Mouse (Mus musculus) heart, adult 18-20 months (tissue): Measurements from ENCODE around the gene Prap1. TPM values are rescaled to one million over a fixed set of nuclear protein-coding genes. Genes with fewer than 3 reads are reported as not detected.
"Not testable (repeated sequence)": the region's sequence is repeated elsewhere in the genome, so short reads cannot be mapped to it uniquely, and the experiment has no call there.

ENCODE experiments used
- DNase-seq, 2 experiments: peaks; one replicate each; pipeline ENCODE4 v3.0.0; 2021 to 2022; ENCODE audit warnings: mixed read lengths in 1 of 2
- total RNA-seq, 2 experiments: library from RNA; stranded (reverse); gene quantifications; 2 replicates each; pipeline ENCODE4 v1.2.3; 2021

The Prap1 gene
- total RNA-seq, 2 experiments from 2014 or later = not detected

GRCm38 (mm10) chr7:140134033-140134432, 40.8 kb downstream of the Prap1 start:
- DNase-seq = not testable (repeated sequence)

- no peak for DNase-seq
Measured at GRCm38 (mm10) chr7:140135106-140135770, 42.0 kb downstream of the Prap1 start.

- peak; percentile 96 to 99 for DNase-seq
Measured at GRCm38 (mm10) chr7:140137135-140138020, 44.2 kb downstream of the Prap1 start, which contains the start of gene Mtg1. TSS of gene Mtg1 (plus strand) at chr7:140137564.

- DNase-seq = no peak
Measured at GRCm38 (mm10) chr7:140138021-140138310, 44.8 kb downstream of the Prap1 start.

GRCm38 (mm10) chr7:140141350-140141749, 48.2 kb downstream of the Prap1 start:
- peak; percentile 70 to 80 for DNase-seq

GRCm38 (mm10) chr7:140144550-140144949, 51.4 kb downstream of the Prap1 start:
- DNase-seq = no peak

Other genes starting within 250 kb of the Prap1 start
- gene Kndc1, start 198.7 kb upstream of the Prap1 start, total RNA-seq = under 1 TPM in 1 of 2 experiments, not detected in 1; 0.26 TPM
- not detected for gene Utf1, start 149.6 kb upstream of the Prap1 start, total RNA-seq
- gene 6430531B16Rik, start 114.6 kb upstream of the Prap1 start, total RNA-seq = not detected
- gene Adam8, start 100.8 kb upstream of the Prap1 start, total RNA-seq = 1 to 10 TPM in 1 of 2 experiments, under 1 TPM in 1; 0.37 to 2.1 TPM
- gene Zfp511, start 57.0 kb upstream of the Prap1 start, total RNA-seq = 1 to 10 TPM; 7.5 to 8.4 TPM
- 10 to 100 TPM; 31.9 to 35.4 TPM for gene Tubgcp2, start 56.7 kb upstream of the Prap1 start, total RNA-seq
- gene Msx3, start 44.3 kb upstream of the Prap1 start, total RNA-seq = not detected
- not detected for gene Caly, start 10.8 kb upstream of the Prap1 start, total RNA-seq
- 10 to 100 TPM; 76.2 to 87.2 TPM for gene Fuom, start 9.0 kb downstream of the Prap1 start, total RNA-seq
- 1 to 10 TPM; 3.6 to 5.5 TPM for gene Paox, start 22.4 kb downstream of the Prap1 start, total RNA-seq
- 100 to 1,000 TPM; 512 to 515 TPM for gene Echs1, start 23.1 kb downstream of the Prap1 start, total RNA-seq
- gene Mtg1, start 44.2 kb downstream of the Prap1 start, total RNA-seq = 10 to 100 TPM; 28.5 to 34.2 TPM
- under 1 TPM; 0.35 to 0.41 TPM for gene Sprn, start 61.5 kb downstream of the Prap1 start, total RNA-seq
- gene Olfr522, start 71.4 kb downstream of the Prap1 start, total RNA-seq = not detected
- gene Olfr523, start 79.8 kb downstream of the Prap1 start, total RNA-seq = not detected
- not detected for gene Olfr524, start 112.6 kb downstream of the Prap1 start, total RNA-seq
- under 1 TPM in 1 of 2 experiments, not detected in 1; 0.20 TPM for gene Cd163l1, start 124.9 kb downstream of the Prap1 start, total RNA-seq
- gene 5830411N06Rik, start 153.9 kb downstream of the Prap1 start, total RNA-seq = not detected
- not detected for gene Olfr525, start 227.5 kb downstream of the Prap1 start, total RNA-seq
- gene Olfr527, start 240.6 kb downstream of the Prap1 start, total RNA-seq = not detected